Mouse (Mus musculus) heart, embryonic 15.5 days (tissue): ENCODE measurements at regions not wholly inside any gene's neighbourhood (a gene's known extent, or its start where the extent isn't known, plus 50 kb on each side); places are given as distances from the start of the nearest gene placed in this dataset.
A peak's percentile ranks its signal among the peaks of the same experiment; 100 is the strongest.

ENCODE experiments used
- ATAC-seq: fragments of 200-750 bp; cut with Nextera tagmentation; replicated peaks from 2 replicates; pipeline ENCODE4 v1.8.0; 2017; ENCODE audit warnings: low read depth, moderate TSS enrichment; ENCODE audit not compliant: insufficient number of reproducible peaks, insufficient read depth, low FRiP score
- H3K27ac ChIP-seq: fragments of 300-500 bp; sonication (generic); 2 replicates; pipeline ENCODE4 v1.5.1; 2015; ENCODE audit warnings: mild to moderate bottlenecking, inconsistent platforms
- H3K27me3 ChIP-seq: fragments of 300-500 bp; sonication (generic); 2 replicates; pipeline ENCODE4 v1.6.1; 2015; ENCODE audit warnings: inconsistent platforms
- H3K36me3 ChIP-seq: fragments of 300-500 bp; sonication (generic); 2 replicates; pipeline ENCODE4 v1.6.1; 2015; ENCODE audit warnings: mild to moderate bottlenecking, inconsistent platforms
- H3K4me1 ChIP-seq: fragments of 300-500 bp; sonication (generic); replicated peaks from 2 replicates; pipeline ENCODE4 v1.6.1; 2015; ENCODE audit warnings: inconsistent platforms
- H3K4me2 ChIP-seq: fragments of 300-500 bp; sonication (generic); 2 replicates; pipeline ENCODE4 v1.6.1; 2015; ENCODE audit warnings: inconsistent platforms, mild to moderate bottlenecking, moderate library complexity
- H3K4me3 ChIP-seq: fragments of 300-500 bp; sonication (generic); 2 replicates; pipeline ENCODE4 v1.5.1; 2015; ENCODE audit warnings: mild to moderate bottlenecking, inconsistent platforms
- H3K9ac ChIP-seq: fragments of 300-500 bp; sonication (generic); 2 replicates; pipeline ENCODE4 v1.6.1; 2015; ENCODE audit warnings: mild to moderate bottlenecking, inconsistent platforms
- H3K9me3 ChIP-seq: fragments of 300-500 bp; sonication (generic); replicated peaks from 2 replicates; pipeline ENCODE4 v1.6.1; 2016; ENCODE audit warnings: inconsistent platforms
- WGBS: fragments of 180-500 bp; shearing (Covaris S2); methylation state at CpG from one replicate; pipeline ENCODE4 v1.1.7; 2015; ENCODE audit warnings: mixed read lengths; 5-methylcytosine and 5-hydroxymethylcytosine counted together

- Histone ChIP-seq H3K4me2 (no peak overlapping the region), H3K27me3 (no peaks in the 10 kb centered on the region), H3K36me3 (no peaks in the 10 kb centered on the region), H3K4me3 (no peak overlapping the region), H3K4me1 (peaks cover 5% of the 10 kb centered on the region), H3K27ac (no peak overlapping the region), H3K9ac (no peak overlapping the region), H3K9me3 (no peaks in the 10 kb centered on the region)
- ATAC-seq: no peak
- WGBS: 67% methylated on average over 3 of the region's 3 CpGs
Observed at GRCm38 (mm10) chr9:30021981-30022380, 59.0 kb upstream of the Ntm start.

- no peak for ATAC-seq
- no peaks in the 10 kb centered on the region for H3K9me3 ChIP-seq
- H3K4me2 ChIP-seq: no peak overlapping the region
- 54% methylated on average over 7 of the region's 7 CpGs for WGBS
- no peak overlapping the region for H3K9ac ChIP-seq
- H3K36me3 ChIP-seq: no peaks in the 10 kb centered on the region
- H3K4me1 ChIP-seq: peaks cover 7% of the 10 kb centered on the region
- no peak overlapping the region for H3K4me3 ChIP-seq
- H3K27ac ChIP-seq: no peak overlapping the region
- no peaks in the 10 kb centered on the region for H3K27me3 ChIP-seq
Observed at GRCm38 (mm10) chr9:30025275-30025674, 62.3 kb upstream of the Ntm start.

- WGBS: 13% methylated on average over 5 of the region's 5 CpGs
- H3K27me3 ChIP-seq: no peaks in the 10 kb centered on the region
- no peaks in the 10 kb centered on the region for H3K9me3 ChIP-seq
- no peak overlapping the region for H3K4me3 ChIP-seq
- H3K4me2 ChIP-seq: peak overlapping the region; percentile 46
- peak; percentile 70 for ATAC-seq
- peaks cover 7% of the 10 kb centered on the region for H3K4me1 ChIP-seq
- H3K9ac ChIP-seq: no peak overlapping the region
- H3K27ac ChIP-seq: peak overlapping the region; percentile 79
- H3K36me3 ChIP-seq: no peaks in the 10 kb centered on the region
Observed at GRCm38 (mm10) chr9:30026939-30027338, 64.0 kb upstream of the Ntm start.

GRCm38 (mm10) chr9:30040396-30040795, 77.5 kb upstream of the Ntm start:
- no peak overlapping the region for H3K27ac ChIP-seq
- peaks cover 6% of the 10 kb centered on the region; the same call in 1 of the 2 replicates for H3K4me1 ChIP-seq
- no peak overlapping the region for H3K4me3 ChIP-seq
- no peaks in the 10 kb centered on the region for H3K9me3 ChIP-seq
- no peaks in the 10 kb centered on the region for H3K27me3 ChIP-seq
- H3K36me3 ChIP-seq: no peaks in the 10 kb centered on the region
- H3K4me2 ChIP-seq: no peak overlapping the region
- ATAC-seq: no peak
- WGBS: 22% methylated on average over 4 of the region's 4 CpGs
- no peak overlapping the region for H3K9ac ChIP-seq

- Histone ChIP-seq H3K4me1 (no peaks in the 10 kb centered on the region), H3K4me3 (no peak overlapping the region), H3K9me3 (no peaks in the 10 kb centered on the region), H3K27ac (no peak overlapping the region), H3K27me3 (no peaks in the 10 kb centered on the region), H3K36me3 (no peaks in the 10 kb centered on the region), H3K9ac (no peak overlapping the region), H3K4me2 (no peak overlapping the region)
- WGBS: 61% methylated on average over 2 of the region's 2 CpGs
- no peak for ATAC-seq
Observed at GRCm38 (mm10) chr9:30064551-30064950, 101.6 kb upstream of the Ntm start.

GRCm38 (mm10) chr9:30067980-30068379, 105.0 kb upstream of the Ntm start:
- Histone ChIP-seq H3K4me1 (no peaks in the 10 kb centered on the region), H3K9ac (no peak overlapping the region), H3K9me3 (no peaks in the 10 kb centered on the region), H3K36me3 (no peaks in the 10 kb centered on the region), H3K4me3 (no peak overlapping the region), H3K4me2 (no peak overlapping the region), H3K27ac (no peak overlapping the region), H3K27me3 (no peaks in the 10 kb centered on the region)
- 74% methylated on average over 7 of the region's 7 CpGs for WGBS
- no peak for ATAC-seq

- H3K9me3 ChIP-seq: no peaks in the 10 kb centered on the region
- H3K36me3 ChIP-seq: no peaks in the 10 kb centered on the region
- H3K27me3 ChIP-seq: no peaks in the 10 kb centered on the region
- H3K9ac ChIP-seq: no peak overlapping the region
- no peak overlapping the region for H3K4me3 ChIP-seq
- 53% methylated on average over 3 of the region's 3 CpGs for WGBS
- no peak overlapping the region for H3K27ac ChIP-seq
- H3K4me1 ChIP-seq: no peaks in the 10 kb centered on the region
- 0 out of 2 replicates have a peak, but pooled peaks have one; percentile 18 for ATAC-seq
- H3K4me2 ChIP-seq: no peak overlapping the region
Observed at GRCm38 (mm10) chr9:30075233-30075632, 112.3 kb upstream of the Ntm start.

- H3K36me3 ChIP-seq: no peaks in the 10 kb centered on the region
- H3K4me2 ChIP-seq: no peak overlapping the region
- H3K4me1 ChIP-seq: no peaks in the 10 kb centered on the region
- 89% methylated on average over 6 of the region's 6 CpGs for WGBS
- H3K27ac ChIP-seq: no peak overlapping the region
- no peak overlapping the region for H3K4me3 ChIP-seq
- H3K9ac ChIP-seq: no peak overlapping the region
- no peaks in the 10 kb centered on the region for H3K9me3 ChIP-seq
- H3K27me3 ChIP-seq: no peaks in the 10 kb centered on the region
- ATAC-seq: no peak
Observed at GRCm38 (mm10) chr9:30076006-30076405, 113.1 kb upstream of the Ntm start.

- H3K4me3 ChIP-seq: no peak overlapping the region
- H3K9me3 ChIP-seq: no peaks in the 10 kb centered on the region
- no peaks in the 10 kb centered on the region for H3K4me1 ChIP-seq
- H3K27me3 ChIP-seq: no peaks in the 10 kb centered on the region
- ATAC-seq: no peak
- H3K4me2 ChIP-seq: no peak overlapping the region
- no peaks in the 10 kb centered on the region for H3K36me3 ChIP-seq
- no peak overlapping the region for H3K27ac ChIP-seq
- H3K9ac ChIP-seq: no peak overlapping the region
- WGBS: 34% methylated on average over 3 of the region's 3 CpGs
Observed at GRCm38 (mm10) chr9:30076482-30076881, 113.5 kb upstream of the Ntm start.

- no peak overlapping the region for H3K4me2 ChIP-seq
- no peak overlapping the region for H3K9ac ChIP-seq
- no peak overlapping the region for H3K27ac ChIP-seq
- no peaks in the 10 kb centered on the region for H3K27me3 ChIP-seq
- no peaks in the 10 kb centered on the region for H3K9me3 ChIP-seq
- no peak overlapping the region for H3K4me3 ChIP-seq
- WGBS: 39% methylated on average over 6 of the region's 6 CpGs
- no peak for ATAC-seq
- H3K4me1 ChIP-seq: 0 out of 2 replicates have a peak, but pooled peaks cover 3% of the 10 kb centered on the region
- H3K36me3 ChIP-seq: no peaks in the 10 kb centered on the region
Observed at GRCm38 (mm10) chr9:30101942-30102341, 139.0 kb upstream of the Ntm start.

- no peak overlapping the region for H3K27ac ChIP-seq
- no peak for ATAC-seq
- WGBS: 71% methylated on average over 3 of the region's 3 CpGs
Observed at GRCm38 (mm10) chr9:30122371-30122770, 159.4 kb upstream of the Ntm start.

GRCm38 (mm10) chr9:30129151-30129550, 166.2 kb upstream of the Ntm start:
- 47% methylated on average over 6 of the region's 6 CpGs for WGBS
- Histone ChIP-seq H3K4me1 (no peaks in the 10 kb centered on the region), H3K27me3 (no peaks in the 10 kb centered on the region), H3K9me3 (no peaks in the 10 kb centered on the region), H3K4me2 (no peak overlapping the region), H3K27ac (no peak overlapping the region), H3K36me3 (no peaks in the 10 kb centered on the region), H3K4me3 (no peak overlapping the region), H3K9ac (no peak overlapping the region)
- no peak for ATAC-seq

More at GRCm38 (mm10) chr9:30122371-30122770, 159.4 kb upstream of the Ntm start:
- H3K9me3 ChIP-seq: no peaks in the 10 kb centered on the region
- no peaks in the 10 kb centered on the region for H3K36me3 ChIP-seq
- no peak overlapping the region for H3K4me2 ChIP-seq
- H3K9ac ChIP-seq: no peak overlapping the region
- no peaks in the 10 kb centered on the region for H3K4me1 ChIP-seq
- no peaks in the 10 kb centered on the region for H3K27me3 ChIP-seq
- no peak overlapping the region for H3K4me3 ChIP-seq
